Mouse (Mus musculus) liver, adult 2 months (tissue): ENCODE measurements around the gene Ndufb10.

Source experiments
- CTCF ChIP-seq: fragments of 200-500 bp; IDR thresholded peaks from 2 replicates; pipeline ENCODE4 v1.5.1; 2011; ENCODE audit warnings: low read depth, low read length, control low read depth
- POLR2A ChIP-seq: fragments of 200-500 bp; IDR thresholded peaks from 2 replicates; pipeline ENCODE4 v1.6.1; 2011; ENCODE audit warnings: low read length, control low read depth; ENCODE audit not compliant: insufficient read depth; ENCODE audit errors: extremely low read depth

- no peak for TF ChIP-seq CTCF
- TF ChIP-seq POLR2A, result no peak
Measured at GRCm38 (mm10) chr17:24716166-24716682, 8.1 kb downstream of the Ndufb10 start.
